Mouse (Mus musculus): Measurements from ENCODE around the gene Adamtsl1. TPM values are rescaled to one million over a fixed set of nuclear protein-coding genes. Genes with fewer than 3 reads are reported as not detected.

The Adamtsl1 gene
- total RNA-seq, 4 experiments from 2014 or later: 9.8 to 13.0 (median 11.9) TPM

DNA sequence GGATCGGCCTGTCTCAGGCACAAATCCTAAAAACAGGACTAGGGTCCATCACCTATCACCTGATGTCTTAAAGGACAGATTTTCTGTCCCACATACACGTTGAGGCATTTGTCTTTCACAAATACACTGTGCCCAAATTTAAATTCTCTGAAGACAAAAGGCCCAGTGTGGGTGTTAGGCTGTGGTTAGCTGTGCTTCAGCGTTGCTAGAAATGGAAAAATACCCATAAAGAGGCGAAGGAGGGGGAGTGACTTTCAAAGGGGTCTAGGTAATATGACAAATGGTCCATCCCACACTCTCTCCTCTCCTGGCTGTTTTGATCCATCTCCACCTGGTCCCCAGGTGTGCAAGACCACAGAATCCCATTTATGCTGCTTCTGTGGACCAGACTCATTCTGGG, 404.4 kb downstream of the Adamtsl1 start:
- no peak for DNase-seq (ENCODE audit: low spot score in 2 of 2)

DNA sequence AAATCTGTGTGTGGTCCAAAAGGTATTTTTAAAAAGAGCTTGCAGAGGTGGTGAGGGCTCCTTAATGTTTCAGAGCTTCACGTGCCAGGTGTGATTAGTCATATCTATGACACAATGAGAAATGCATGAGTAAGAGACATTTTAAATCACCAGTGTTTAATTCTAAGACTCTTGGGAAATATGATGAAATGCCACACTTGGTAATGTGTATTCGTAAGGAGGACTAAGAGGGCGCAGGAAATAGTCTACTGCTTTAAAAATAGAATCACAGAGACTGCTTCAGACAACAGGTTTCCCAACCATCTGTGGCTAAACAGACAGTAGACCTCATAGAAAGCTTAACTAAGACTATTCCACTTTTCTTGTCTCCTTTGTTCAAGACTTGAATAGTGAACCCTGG, 406.5 kb downstream of the Adamtsl1 start:
- DNase-seq (ENCODE audit: low spot score in 2 of 2): no peak

DNA sequence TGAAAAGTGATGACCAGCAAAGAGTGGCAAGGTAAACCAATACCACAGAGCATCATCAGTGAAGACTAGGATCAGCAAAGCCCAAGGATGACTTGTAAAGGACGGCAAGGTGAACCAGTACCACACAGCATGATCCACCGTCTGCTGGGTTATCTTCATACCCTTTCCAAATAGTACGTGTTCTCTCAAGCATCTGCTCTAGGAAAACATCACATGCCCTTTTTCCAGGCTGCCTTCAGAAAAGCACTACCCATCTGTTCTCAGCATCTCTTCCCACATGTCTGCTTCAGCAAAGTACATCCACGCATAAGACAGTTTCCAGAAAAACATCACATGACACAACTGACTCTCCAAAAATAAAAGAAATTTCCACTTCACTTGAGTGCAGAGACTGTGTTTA, 408.8 kb downstream of the Adamtsl1 start:
- peak; percentile 62 to 76 for DNase-seq (ENCODE audit: low spot score in 2 of 2)

DNA sequence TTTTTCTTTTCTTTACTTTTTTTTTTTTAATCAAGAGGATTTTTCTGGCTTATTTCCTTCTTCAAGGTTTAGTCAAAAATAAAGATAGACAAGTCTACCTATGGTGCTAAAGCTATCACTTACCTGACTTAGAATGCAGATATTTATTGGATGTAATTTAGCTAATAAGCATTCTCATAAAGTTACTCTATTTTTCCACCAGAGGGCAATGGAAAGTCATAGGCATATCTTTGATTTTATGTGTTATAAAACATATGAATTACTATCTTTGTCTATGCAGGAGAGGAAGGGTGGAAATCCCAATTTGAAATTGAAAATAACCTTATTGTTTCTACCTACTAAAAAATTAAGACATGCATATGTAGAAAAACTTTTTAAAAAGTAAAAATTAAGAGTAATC, 418.2 kb downstream of the Adamtsl1 start:
- DNase-seq (ENCODE audit: low spot score in 2 of 2): no peak

DNA sequence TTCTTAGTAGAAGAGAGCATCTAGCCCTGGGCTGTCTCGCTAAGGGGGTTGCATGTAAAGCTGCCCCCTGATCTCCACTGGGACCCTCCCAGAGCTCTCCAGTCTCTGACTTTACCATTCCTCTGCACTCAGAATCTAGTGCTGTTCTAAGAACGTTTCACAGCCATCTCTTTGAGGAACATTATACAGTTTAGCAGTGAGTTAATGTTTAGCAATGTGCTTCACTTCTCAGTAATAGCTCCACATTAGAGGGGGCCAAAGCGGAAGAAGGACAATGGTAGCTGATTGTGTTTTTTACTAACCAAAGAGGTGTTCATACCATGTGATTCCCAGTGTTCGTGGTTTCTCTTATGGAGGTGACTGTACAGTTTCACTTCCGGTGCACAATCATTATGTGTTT, 425.5 kb downstream of the Adamtsl1 start:
- DNase-seq (ENCODE audit: low spot score in 2 of 2): no peak

DNA sequence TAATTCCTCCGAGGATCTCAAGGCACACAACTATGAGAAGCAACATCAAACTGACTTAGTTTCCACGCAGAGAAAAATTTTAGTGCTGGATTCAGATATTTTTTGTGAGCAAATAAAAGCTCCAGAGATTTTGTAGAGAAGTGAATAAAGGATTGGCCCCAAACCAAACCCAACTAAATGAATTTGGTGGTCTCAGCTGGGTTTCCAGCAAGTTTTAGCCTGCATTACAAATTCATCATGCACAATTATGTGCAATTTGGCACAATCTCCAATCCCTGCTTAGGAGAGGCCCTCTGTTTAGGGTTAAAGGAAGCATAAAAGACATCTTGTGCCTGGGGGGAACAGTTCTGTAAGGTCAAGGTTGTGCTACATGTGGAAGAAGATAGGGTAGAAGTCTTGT, 427.9 kb downstream of the Adamtsl1 start:
- DNase-seq (ENCODE audit: low spot score in 2 of 2): no peak

DNA sequence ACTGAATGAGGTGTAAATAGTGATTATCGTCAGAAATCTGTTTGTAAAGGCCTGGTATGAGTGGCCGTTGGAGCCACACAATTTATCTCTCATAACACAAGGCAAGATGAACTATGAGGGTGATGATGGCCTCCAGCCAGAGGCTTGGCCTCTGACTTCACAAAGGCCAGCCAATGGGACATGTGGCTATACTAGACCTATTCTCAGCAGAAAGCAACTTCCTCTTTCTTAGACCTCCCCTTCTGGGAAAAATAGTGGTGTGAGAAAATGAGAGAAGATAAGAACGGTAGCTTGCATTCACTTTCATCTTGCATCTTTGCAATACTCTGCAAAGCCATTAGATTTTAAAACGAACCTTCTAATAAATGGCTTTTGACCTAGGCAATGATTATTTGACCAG, 439.6 kb downstream of the Adamtsl1 start:
- DNase-seq (ENCODE audit: low spot score in 2 of 2): no peak

DNA sequence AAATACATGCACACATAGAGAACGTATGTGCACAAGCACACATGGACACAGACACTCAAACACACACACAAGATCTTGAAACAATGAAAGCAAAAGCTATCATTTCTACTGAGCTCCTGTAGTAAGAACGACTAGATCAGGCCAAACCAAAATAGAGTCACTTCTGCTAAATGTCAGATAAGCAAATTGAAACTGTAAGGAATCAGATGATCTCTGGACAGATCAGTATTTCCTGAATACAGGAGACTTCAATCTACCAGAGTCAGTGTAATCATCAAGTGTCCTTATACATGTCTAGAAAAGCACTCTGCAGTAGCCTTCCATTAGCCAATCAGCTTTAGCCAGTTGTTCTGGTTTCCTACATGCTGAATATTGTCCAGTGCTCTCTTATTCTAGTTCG, 441.4 kb downstream of the Adamtsl1 start:
- no peak for DNase-seq (ENCODE audit: low spot score in 2 of 2)

DNA sequence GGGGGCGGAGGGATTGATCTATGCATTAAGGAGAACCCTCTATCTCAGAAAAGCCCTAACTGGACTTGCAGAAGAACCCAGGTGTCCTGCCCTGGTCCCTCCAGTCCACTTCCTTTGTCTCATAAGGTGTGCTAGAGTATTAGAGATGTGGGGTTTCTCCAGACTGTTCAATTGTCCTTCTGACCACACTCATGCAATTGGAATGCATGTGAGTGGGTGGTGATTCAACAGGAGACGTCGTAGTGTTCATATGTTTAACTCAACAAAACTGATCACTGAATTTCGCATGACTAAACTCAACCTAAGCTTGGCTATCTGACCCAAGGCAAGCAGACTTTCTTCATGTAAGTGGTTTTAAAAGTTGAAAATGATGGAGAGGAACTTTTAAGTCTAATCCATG, 443.3 kb downstream of the Adamtsl1 start:
- no peak for DNase-seq (ENCODE audit: low spot score in 2 of 2)

DNA sequence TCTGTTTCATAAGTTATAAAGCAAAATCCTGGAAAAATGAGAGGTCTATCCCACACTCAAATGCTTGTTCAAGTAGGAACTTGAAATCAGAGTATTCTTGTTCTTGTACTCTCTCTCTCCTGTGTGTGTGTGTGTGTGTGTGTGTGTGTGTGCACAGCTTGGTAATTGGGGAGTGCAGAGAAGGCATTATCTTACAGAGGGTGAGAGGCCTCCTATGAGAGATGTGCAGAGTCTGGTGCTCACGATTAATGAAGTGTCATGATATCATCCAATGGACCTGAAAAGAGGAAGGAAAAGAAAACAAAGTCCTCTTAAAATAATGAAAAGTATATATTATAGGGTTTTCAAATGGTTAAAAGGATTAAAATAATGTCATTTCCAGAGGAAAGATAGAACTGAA, 443.9 kb downstream of the Adamtsl1 start:
- DNase-seq (ENCODE audit: low spot score in 2 of 2): no peak

DNA sequence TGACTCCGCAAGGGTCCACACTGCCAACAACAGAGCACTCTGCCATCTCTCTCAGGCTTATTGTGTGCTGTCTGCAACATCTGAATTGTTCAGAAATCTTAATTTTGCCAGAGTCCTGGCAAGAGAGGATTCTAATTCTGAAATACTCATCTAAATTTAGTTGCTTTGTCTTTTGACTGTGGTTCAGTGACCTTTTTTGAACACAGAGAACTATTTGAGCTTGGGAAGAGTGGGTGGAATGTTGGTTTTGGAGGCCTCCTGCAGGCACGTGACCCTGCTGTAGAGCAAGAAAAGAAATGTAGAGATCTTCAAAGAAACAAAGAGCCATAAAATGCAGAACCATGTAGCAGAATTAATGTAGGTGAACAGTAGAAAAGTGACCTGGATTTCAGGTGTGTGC, 445.0 kb downstream of the Adamtsl1 start:
- no peak for DNase-seq (ENCODE audit: low spot score in 2 of 2)

DNA sequence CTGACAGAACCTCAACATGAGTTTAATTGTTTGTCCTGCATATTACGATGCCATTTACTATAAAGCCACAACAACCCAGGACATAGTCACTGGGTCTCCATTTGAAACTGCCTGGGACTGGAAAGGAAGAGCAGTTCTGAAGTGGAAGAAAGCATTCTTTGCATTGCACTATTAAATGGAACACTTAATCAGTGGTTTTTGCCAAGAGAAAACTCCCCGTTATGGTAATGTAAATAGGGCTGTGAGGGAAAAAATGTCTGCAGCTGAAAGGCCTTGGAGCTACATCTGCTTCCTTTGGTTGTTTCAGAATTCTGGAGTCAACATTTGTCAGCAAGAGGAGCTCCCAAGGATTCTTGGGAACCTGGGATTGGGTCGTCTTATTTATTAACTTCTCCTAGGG, 462.2 kb downstream of the Adamtsl1 start:
- DNase-seq (ENCODE audit: low spot score in 2 of 2): no peak

DNA sequence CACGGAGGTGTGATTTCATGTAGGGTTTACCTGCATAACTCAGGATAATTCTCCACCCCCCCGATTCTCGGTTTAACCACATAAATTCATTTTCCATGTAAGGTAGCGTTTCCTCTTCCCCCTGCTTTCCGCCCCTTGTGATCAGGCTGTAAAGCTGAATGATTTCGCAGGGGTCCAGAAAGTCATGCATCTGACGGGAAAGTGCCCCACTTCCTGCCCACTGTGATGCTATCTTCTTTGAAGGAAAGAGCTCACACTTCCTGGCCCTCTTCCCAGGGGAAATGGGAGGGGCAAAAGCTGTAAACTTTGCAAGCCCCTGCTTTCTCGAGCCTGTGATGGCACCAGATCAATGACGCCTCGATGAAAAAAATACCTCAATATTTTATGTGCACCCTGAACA, 465.2 kb downstream of the Adamtsl1 start:
- no peak for DNase-seq (ENCODE audit: low spot score in 2 of 2)

DNA sequence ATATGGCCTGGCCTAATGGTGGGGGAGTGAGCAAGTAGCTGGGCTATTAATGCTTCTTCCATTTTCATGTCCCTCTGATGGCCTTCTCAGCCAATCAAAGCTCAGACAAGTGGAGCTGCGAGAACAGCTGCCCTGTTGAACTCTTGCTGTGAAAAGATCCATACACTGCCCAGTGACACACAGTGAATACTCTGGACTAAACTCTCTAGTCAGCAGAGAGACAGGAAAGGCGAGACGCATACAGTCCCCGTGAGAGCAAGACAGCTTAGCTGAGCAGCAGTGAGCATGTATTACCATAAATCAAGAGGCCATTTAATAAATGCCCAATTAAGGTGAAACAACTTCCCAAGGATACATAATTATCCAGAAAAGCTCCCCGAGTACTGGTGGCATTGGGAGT, 492.6 kb downstream of the Adamtsl1 start:
- DNase-seq (ENCODE audit: low spot score in 2 of 2): no peak

DNA sequence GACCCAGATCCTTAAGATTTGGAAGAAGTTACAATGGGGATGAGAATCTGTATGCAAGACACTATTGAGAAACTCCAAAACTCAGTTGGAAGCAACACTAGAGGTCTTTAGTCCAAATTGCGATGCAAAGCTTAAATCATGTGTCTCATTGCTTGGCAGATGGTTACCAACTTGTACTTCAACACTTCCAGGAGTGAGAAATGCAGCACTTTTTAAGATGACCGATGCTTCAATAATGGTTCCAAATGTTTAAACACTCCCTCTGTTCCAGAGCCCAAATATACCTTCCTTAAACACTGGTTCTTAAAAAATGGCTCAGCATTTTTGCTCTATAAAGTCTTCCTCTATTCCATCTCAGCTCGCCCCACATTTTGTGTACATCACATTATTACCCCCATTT, 499.7 kb downstream of the Adamtsl1 start:
- DNase-seq (ENCODE audit: low spot score in 2 of 2): no peak

DNA sequence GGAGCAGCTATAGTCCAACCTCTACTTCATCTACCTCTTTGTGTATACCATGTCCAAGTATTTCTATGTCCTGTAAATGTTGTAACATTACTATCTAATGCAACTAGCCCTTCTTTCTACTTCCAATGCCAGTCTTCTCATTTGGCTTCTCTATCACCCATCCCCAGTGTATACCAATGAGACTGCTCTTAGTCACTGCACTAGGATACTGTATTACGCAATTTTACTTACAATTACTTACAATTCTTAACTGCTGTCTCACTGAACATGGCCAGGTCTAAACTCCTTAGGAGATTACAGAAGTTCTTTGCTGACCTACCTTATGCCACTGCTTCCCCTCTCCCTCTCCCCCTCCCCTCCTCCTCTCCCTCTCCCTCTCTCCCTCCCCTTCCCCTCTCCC, 505.0 kb downstream of the Adamtsl1 start:
- no peak for DNase-seq (ENCODE audit: low spot score in 2 of 2)

DNA sequence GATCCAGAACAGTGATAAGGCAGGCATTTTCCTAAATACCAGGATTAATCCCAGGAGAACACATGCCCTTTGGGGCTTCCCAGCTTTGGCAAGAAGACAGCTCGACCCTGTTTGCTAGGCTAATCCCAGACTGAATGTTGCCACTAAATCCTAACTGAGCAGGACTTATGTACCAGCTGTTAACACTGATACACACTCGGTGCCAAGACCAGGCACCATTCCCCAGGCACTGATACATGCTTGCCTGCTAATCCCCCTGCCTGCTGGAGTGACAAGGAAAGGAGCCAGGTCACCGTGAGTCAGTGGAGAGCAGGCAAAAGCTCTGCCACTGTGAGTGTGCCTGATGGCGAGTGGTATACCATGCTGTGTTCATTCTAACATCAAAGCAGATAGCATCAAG, 505.6 kb downstream of the Adamtsl1 start:
- DNase-seq (ENCODE audit: low spot score in 2 of 2): no peak

DNA sequence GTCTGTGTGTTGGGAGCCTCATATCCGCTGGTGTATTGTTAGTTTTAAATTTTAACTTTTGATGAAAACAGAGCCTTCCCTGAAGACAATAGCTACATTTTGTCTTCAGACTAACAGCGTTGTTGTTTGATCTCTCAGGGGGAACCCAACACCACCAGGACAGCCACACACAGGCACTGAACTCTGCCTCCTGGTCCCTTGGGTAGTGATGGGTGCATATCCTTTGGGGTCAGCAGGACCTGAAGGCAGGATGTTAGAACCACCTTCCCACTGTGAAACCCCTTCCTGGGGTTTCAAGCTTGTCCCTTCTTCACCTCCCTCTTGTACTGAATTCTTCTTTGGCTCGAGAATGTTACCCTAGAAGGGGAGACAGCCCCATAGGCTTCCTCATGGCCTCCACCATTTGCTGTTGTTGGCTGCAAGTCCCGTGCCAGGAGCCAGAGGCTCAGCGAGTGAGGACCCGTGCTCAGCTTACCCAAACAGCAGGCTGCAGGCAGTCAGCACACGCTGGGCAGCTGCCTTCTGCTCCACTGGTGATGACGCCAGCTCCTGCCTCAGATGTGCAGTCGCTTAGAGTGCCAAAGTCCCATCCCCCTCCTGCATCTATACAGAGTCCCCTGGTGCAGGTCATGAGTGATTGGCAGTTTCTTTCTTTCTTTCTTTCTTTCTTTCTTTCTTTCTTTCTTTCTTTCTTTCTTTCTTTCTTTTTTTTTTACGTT, 506.6 kb downstream of the Adamtsl1 start:
- DNase-seq (ENCODE audit: low spot score in 2 of 2): peak; percentile 7 to 10

DNA sequence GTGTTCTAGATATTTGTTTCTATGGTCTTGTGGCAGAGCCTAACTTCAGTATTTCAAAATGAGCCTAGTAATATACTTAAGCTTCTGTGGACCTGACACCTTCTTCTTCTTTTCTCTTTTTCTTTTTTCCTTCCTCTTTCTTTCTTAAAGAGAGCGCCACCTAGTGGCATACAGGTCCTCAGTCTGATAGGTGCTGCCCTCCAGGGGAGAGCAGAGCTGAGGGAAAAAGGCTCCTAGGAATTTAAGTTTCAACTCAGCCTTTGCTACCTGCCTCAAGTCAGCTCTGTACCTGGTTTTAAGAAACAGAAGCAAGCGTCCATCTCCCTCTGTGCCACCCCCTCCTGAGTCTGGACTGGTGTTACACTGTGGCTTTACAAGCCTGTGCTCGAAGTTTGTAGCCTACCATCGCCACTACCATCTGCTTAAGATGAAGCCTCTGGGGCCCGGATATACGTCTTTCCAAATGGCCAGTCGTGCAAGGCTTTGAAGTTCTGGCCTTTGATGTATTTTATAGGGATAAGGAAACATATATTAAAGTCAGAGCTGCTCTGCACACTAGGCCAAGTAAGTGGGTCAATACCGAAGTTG, 510.7 kb downstream of the Adamtsl1 start:
- peak in 1 of 2 experiments; percentile 19 for DNase-seq (ENCODE audit: low spot score in 2 of 2)

DNA sequence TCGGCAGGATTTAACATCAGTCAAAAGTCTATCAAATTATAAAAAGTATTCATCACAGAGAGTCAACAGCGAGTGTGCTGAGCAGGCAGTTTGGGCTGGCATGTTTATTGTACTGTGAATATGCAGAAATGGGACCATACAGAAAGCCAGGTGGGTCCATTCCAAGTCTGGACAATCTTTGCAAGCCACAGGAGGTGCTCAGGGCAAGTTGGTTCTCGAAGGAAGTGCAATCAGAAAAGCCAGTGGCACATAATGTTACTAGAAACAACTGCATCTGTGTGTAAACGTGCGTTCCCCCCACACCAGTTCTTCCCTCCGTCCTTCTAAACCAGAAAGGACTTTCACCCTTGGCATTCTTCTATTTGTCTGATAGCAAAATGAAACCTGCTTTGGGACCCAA, 515.5 kb downstream of the Adamtsl1 start:
- no peak for DNase-seq (ENCODE audit: low spot score in 2 of 2)

DNA sequence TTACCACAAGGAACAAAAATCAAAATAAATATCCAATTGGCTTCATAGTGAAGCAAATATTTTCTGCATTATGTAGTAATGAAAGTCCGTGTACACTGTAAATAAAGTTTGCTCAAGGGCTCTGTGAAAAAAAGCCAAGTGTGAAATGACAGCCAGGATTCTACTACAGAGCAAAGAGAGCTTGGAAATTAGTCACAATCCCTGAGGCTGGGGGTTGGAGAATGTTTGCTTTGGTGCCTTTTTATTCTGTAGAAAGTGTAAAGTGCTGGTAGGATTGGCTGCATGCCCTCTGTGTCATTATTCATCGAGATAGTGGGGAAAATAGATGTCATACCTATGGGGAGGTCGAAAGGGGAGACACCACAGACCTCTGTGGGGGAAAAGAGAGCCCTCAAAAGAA, 516.2 kb downstream of the Adamtsl1 start:
- no peak for DNase-seq (ENCODE audit: low spot score in 2 of 2)

DNA sequence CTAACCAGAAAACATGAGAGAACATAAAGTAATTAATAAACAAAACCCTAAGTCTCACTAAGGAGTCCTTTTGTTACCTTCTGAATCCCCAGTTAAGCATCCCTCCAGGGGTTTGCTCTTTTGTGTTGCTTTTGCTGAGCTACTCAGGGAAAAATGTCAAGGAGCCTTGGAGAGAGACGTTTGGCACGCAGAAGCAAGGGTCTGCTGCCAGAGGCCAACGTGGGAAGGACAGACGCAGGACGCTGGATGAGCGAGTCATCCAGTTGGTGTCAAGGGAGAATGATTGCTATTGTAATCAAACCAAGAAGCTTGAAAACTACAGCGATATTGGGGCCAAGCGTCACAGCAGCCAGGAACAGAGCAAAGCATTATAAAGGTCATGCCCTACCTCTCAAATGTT, 517.1 kb downstream of the Adamtsl1 start:
- no peak for DNase-seq (ENCODE audit: low spot score in 2 of 2)

DNA sequence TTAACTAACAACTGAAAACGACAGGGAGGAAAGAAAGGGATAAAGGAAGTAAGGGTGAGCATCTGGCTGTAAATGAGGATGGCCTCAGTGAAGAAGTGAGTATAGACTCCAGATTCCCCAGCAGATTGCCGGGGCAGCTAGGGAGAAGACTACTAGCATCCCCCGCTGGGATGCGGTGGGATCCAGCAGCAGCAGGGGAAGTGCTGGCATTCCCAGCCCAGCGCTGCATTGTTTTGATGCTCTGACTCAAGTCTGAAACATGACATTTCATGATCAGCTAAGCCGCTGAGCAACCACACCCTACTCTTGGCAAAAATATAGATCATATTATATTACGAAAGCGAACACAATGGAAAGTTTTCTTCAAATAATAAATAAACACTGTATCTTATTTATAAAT, 526.9 kb downstream of the Adamtsl1 start:
- no peak for DNase-seq (ENCODE audit: low spot score in 2 of 2)

DNA sequence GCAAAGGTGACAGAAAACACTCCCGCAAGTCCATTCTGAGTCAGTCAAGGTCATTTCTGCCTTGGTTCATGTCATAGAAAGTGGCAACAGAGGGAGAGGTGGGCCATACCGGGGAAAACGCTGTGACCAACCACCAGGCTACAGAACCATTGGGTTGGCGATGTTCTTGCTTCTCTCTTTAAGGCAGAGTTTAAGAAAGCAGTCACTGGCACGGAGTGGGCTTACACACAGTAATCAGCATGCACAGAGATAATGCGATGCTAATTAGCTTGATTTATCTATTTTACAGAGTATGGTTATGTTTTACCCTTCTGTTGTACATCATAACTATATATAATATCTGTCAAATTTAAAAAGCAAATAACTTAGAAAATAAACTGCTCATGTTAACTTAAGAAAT, 531.5 kb downstream of the Adamtsl1 start:
- no peak for DNase-seq (ENCODE audit: low spot score in 2 of 2)

Data from layer of hippocampus, adult 8-10 months (tissue).